Mouse (Mus musculus): ENCODE results near the gene Vps52.

DNA sequence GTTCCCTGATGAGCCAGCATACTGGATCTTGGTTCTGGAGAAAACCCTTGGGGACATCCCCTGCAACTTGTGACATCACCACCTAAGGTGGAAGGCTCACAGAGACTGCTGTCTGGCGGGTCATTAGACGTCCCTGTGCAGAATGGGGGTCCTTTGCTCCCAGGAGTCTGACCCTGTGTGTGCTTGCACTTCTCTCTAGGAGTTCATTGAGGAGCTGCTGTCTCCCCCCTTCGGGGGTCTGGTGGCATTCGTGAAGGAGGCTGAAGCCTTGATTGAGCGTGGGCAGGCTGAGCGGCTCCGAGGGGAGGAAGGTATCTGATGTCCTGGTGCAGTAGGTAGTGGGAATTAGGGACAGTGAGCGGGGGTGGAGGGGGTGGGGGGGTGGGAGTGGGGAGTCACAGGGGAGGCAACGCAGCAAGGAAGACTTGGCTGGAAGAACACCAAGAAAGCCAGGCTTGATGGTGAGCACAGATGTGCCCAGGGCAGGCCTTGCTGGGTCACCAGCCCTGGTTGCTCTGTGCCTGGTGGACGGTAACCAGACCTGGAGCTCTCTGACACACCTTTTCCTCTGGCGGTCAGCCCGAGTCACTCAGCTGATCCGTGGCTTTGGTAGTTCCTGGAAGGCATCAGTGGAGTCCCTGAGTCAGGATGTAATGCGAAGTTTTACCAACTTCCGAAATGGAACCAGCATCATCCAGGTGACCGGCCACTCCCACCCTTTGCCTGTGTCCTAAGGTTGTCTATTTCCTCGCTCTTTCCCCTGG, 9.7 kb downstream of the Vps52 start:
- TF ChIP-seq CTCF (IDR thresholded peaks at IDR 0.05; ENCODE audit: borderline replicate concordance, insufficient read depth, low read length): no peak
- no peak for TF ChIP-seq POLR2A (IDR thresholded peaks at IDR 0.05; ENCODE audit: low read depth, low read length)
